Mouse (Mus musculus) spleen, adult 2 months (tissue): ENCODE results near the gene Plekhb2.

Experiments used
- CTCF ChIP-seq: fragments of 200-500 bp; IDR thresholded peaks from 2 replicates; pipeline ENCODE4 v1.5.1; 2011; ENCODE audit warnings: mild to moderate bottlenecking, inconsistent platforms; ENCODE audit not compliant: insufficient read depth, insufficient read length, insufficient replicate concordance; ENCODE audit errors: extremely low read depth
- POLR2A ChIP-seq: fragments of 200-500 bp; IDR thresholded peaks from 2 replicates; pipeline ENCODE4 v1.6.1; 2011; ENCODE audit warnings: low read depth, low read length, inconsistent platforms

DNA sequence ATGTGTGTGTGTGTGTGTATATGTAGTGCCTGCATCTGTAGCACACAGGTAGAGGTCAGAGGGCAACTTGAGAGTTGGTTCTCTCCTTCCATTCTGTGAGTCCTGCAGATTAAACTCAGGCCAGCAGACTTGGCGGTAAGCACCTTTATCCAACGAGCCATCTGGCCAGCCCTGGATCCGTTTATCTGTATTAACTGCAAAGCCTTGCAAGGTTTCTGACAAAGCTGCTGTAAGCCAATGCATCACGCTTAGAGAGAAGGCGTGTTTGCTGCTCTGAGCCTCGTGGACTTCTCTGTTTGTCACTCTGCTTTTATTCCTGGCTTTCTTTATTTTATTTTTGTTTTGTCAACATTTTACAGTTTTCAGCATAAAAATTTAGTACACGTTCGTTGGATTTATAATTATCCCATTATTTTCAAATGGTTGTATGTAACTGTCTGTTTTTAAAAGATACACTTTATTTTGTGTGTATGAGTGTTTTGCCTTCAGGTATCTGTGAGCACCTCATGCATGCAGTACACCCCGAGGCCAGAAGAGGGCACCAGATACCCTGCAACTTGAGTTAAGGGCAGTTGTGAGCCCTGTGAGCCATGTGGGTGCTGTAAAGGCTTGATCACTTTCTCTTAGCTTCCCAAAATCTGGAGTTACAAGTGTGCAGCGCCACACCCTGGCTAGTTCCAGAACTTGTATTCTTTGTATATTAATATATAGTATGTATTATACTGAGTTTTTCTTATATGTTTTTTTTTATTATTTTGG, 17.2 kb downstream of the Plekhb2 start:
- TF ChIP-seq CTCF (peak; percentile 84; the same call in 1 of the 2 replicates), POLR2A (no peak)
